Mouse (Mus musculus) left cerebral cortex, postnatal 14 days (tissue): ENCODE measurements at regions not wholly inside any gene's neighbourhood (a gene's known extent, or its start where the extent isn't known, plus 50 kb on each side); places are given as distances from the start of the nearest gene placed in this dataset.
"Not testable (repeated sequence)": the region's sequence is repeated elsewhere in the genome, so short reads cannot be mapped to it uniquely, and the experiment has no call there.

Experiments used
- DNase-seq, 2 experiments: peaks; one replicate each; pipeline ENCODE4 v3.0.0; 2021 to 2022; ENCODE audit warnings: low spot score in 2 of 2, mixed read lengths in 1 of 2
- intact Hi-C: fragments of 180-260 bp; cut with DNase I; formaldehyde crosslinking; loops from one replicate; pipeline ENCODE4 v1.15.1; 2025

GRCm38 (mm10) chr10:111354607-111355006, 56.1 kb downstream of the Bbs10 start:
- intact Hi-C loops = no loop called here
- peak; percentile 24 to 55 for DNase-seq

- not testable (repeated sequence) for DNase-seq
Observed at GRCm38 (mm10) chr10:111358340-111358739, 59.9 kb downstream of the Bbs10 start.

DNA sequence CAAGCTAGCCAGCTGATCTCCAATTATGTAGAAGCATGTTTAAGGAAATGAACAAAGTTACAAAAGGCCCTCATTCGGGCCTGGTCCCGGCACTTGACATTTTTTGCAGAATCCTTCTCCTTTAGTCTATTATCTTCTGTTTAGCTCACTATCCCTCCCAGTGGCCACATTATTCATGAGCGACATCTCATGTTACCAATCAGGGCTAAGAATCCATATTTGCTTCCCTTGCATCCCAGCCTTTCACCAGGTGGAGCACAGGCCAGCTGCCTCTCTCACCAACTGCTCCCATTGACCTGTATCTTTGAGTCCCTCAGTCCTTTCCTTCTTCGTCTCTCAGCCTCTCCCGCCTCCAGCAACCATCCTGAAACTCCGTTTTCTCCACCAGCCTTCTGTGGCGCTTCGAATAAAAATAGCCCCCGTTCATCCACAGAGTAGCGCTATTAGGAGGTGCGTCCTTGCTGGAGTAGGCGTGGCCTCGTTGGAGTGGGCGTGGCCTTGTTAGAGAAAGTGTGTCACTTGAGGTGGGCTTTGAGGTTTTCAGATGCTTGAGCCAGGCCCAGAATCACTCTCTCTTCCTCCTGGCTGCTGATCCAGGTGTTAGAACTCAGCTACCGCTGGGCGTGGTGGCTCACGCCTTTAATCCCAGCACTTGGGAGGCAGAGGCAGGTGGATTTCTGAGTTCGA, 63.4 kb downstream of the Bbs10 start:
- no peak for DNase-seq
- intact Hi-C loops = no loop called here

More at GRCm38 (mm10) chr10:111358340-111358739, 59.9 kb downstream of the Bbs10 start:
- intact Hi-C loops = not testable (repeated sequence)

DNA sequence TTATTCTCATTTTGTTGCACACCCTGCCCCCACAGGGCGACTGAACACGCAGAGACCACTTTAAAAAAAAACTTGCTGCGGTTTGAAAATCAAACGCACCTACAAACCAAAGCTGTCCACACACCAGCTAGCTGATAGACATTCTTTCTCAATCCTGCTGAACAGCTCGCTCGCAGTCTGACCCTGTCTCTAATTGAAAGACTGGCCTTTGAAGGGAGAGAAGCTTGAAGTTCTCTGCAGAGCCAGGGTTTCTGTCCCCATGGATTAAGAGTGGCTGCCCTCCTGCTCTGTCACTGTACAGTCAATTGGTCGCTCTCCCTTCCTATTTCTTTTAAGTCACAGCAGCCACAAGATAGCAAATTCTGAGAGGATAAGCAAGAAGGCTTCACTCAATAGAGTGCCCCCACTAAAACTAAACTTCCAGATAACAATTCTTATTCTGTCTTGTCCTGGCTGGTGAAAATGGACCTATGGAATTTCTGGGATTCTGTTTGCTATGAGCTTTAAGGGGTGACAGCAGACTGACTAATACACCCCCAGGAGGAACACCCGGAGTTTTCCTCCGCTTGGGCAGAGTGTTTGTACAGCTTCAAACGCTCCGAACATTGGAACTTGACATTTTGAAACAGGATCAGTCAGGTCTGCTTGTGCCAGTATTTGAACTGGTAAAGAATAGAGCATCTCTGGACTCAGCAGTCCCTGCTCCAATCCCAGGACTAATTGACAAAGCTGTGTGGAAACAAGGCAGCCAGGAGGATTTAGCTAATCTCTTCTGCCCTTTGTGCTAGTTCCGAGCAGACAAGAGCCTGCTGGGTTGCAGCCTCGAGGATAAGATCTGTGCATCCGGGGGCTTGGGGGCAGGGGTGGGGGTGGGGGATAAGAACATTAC, 65.5 kb downstream of the Bbs10 start:
- DNase-seq = no peak
- intact Hi-C loops = no loop called here

DNA sequence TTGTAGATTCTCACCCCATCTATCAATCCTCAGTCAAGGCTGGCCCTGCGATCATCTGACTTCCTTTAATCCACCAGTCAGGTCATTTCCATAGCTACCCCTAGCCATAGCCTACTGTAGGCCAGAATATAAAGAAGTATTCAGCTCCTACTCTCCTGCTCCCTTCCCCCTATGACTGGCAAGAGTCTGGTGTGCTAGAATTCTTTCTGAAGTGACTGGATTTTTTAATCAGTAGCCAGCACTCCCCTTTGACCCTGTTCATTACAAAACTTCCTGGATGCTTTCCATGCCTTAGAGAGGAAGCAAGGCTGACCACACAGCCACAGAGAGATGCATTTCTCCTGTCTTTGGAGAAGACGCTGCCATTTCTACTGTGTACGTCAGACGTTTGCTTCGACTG, 66.5 kb downstream of the Bbs10 start:
- intact Hi-C loops = no loop called here
- no peak for DNase-seq

DNA sequence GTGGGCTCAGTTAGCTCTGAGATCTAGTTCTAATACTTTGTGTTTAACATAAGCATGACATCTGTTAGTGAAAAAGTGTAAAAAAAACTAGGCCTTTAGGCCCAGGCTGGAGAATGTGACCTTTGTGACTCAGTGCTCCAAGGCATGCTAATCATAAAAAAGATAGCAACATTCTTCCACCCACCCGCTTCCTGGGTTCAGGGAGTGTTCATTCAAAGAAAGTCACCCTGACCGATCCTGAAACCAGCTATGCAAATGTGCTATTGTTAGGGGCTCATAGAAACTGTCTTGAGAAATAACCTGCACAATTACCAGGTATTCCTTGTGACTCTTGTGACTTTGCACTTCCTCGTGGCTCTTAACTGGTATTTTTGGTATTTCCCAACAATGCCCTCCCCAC, 70.6 kb downstream of the Bbs10 start:
- DNase-seq, intact Hi-C loops: not testable (repeated sequence)

DNA sequence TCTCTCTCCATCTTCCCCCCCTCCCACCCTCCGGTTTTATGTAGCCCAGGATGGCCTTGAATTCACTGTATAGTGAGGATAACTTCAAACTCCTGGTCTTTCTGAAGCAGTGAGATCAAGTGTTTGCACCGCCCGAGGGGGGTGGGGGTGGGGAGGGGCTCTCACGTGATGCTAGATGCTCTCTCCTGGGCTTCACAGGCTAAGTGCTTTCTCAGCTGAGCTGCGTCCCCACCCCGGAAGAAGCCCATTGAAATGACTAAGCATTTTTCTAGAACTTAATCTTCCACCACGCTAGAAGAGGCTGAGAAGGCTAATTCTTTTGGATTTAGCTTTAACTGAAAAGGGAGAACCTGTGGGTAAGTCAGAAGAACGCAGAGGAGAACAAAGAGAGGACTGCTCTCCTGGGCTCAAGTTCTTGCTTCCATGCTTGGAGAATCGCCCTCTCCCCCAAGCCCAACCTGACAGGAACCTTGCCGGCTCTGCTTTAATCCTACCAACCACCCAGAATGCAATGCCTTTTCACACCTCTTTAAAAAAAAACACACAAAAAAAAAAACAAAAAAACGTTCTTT, 79.7 kb downstream of the Bbs10 start:
- DNase-seq = no peak
- intact Hi-C loops = no loop called here

DNA sequence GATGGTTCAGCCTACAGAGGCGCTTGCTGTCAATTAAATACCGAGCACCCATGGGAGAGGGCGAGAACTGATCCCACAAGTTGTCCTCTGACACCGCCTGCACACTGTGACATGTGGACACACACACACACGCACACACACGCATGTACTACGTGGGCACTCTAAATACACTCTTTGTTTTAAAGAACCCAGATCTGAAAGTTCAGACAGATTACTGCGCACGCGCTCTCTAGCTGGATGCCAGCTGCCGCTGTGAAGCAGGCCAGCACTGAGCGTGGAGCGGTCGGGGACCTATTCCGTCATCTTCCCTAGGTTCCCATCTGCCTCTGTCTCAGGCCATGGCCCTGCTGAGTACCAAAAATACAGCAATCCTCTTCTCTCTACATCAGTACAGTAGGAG, 83.2 kb downstream of the Bbs10 start:
- intact Hi-C loops = loop anchor here (5.0 kb wide), 1 partner anchor 74 kb away; no protein-coding TSS in a partner anchor
- peak; percentile 64 to 72 for DNase-seq

GRCm38 (mm10) chr10:111382206-111382930, 83.9 kb downstream of the Bbs10 start:
- intact Hi-C loops = loop anchor here (5.0 kb wide), 1 partner anchor 75 kb away; no protein-coding TSS in a partner anchor
- peak; percentile 34 to 75 for DNase-seq

DNA sequence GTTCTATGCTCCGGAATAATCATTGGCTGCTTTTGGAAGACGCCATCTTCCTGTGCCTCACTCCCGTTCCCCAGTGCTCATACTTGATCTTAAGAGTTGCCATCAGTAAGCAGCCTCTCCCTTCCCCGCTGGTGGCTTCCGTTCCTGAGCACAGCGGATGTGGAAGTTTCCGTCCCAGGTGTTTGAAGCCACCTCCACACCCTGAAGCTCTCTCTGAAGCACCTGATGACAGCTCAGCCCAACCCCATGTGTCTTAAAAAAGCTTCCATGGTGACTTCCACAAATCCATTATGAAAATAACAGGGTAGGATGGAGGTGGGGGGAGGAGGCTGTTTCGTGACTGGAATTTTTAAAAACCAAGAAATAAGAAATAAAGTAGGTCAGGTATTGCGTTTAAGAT, 87.1 kb downstream of the Bbs10 start:
- intact Hi-C loops = loop anchor here (2.0 kb wide), 1 partner anchor 87 kb away; the partner anchor contains the start of gene Nap1l1
- peak in 1 of 2 experiments; percentile 28 for DNase-seq

GRCm38 (mm10) chr10:111387869-111388538, 85.0 kb upstream of the Nap1l1 start:
- intact Hi-C loops = no loop called here
- no peak for DNase-seq

DNA sequence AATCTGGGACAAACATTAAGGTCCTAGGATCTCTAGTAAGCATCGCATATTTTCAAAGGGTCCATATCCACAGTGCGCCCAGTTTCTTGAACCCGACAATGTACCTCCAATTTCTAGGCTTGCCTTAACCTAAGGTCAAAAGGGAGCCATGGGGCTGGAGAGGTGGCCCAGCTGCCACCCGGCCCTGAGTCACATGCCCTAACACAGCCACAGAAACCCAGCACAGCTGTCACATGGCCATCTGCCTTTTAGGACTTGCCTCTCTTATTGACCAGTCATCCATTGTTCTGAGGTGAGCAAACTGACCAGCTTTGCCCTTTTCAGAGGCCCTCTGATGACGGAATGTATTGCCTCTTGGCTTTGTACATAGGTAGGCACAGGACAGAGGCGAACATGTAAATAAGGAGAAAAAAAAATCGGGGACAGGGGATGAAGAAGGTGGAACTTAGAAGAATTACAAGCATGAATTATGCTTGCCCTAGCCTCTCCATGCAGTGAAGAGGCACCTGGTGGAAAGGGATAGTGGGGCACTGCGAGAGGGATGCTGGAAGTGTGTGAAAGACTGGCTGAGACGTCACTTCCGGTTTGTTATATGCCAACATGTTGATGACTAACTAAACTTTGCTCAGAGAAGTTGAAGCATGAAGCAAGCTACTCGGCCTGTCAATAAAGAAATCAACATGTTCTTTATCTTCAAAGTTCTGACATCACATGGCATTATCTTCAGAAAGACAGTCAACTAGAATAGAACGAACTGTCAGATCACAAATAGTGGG, 84.3 kb upstream of the Nap1l1 start:
- DNase-seq = no peak
- intact Hi-C loops = no loop called here

DNA sequence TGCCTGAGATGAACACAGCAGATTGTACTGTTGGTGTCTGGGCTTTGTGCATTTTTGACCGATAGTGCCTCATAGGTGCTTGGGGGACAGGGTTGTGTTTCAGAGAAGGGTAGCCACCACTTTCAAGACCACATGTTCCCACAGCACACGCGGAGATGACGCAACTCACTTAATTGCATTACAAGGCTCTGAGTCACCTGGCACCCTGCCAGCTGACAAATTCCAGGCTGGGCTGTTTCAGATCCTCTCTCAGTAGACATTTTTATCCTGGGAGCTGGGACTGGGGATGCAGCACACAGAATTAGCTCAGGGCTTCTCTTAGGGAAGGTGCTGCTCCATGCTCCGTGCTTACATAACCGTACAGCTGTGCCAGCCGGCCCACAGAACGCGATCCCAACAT, 83.1 kb upstream of the Nap1l1 start:
- intact Hi-C loops = no loop called here
- peak; percentile 91 to 94 for DNase-seq

- DNase-seq = no peak
- intact Hi-C loops = no loop called here
Observed at GRCm38 (mm10) chr10:111394421-111394820, 78.6 kb upstream of the Nap1l1 start.

GRCm38 (mm10) chr10:111405071-111405470, 68.0 kb upstream of the Nap1l1 start:
- intact Hi-C loops = no loop called here
- no peak for DNase-seq

DNA sequence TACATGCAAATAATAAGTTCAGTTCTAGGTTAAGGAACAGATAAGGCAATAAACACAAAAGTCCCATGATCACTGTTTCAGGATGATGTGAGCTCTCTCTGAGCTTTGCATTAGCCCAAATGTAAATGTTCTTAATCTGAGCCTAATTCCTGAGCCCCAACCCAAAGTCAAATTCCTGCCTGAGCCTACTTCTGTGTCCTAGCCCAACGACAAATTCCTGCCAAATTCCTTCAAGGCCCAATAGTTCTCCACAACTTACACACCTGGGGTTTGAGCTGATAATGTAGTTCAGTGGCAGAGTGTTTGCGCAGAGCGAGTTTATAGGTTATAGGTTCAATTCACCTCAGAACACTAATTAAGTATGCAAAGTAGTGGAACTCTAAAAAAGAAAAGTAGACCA, 64.1 kb upstream of the Nap1l1 start:
- DNase-seq = no peak
- intact Hi-C loops = no loop called here

GRCm38 (mm10) chr10:111409497-111409896, 63.5 kb upstream of the Nap1l1 start:
- DNase-seq = no peak
- intact Hi-C loops = no loop called here

DNA sequence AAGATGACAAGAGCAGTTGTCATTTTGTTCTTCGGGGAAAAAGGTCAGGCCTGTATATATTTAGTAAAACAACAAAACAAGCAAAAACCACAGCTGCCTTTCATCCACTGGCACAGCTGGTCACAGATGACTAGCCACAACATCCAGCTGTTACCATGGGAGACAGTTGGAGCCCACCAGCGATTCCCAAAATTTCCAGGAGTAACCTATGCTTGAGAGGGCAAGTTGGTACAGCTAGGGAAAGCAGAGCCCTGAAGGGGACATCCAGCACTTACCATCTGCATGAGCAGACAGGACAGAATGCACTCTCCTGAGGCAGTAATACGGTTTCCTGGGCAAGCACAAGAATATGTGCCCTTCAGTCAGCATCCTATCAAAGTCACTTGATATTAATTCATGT, 62.9 kb upstream of the Nap1l1 start:
- DNase-seq = no peak
- intact Hi-C loops = no loop called here
